Mouse (Mus musculus): Measurements from ENCODE around the gene Nek1. TPM values are rescaled to one million over a fixed set of nuclear protein-coding genes. Genes with fewer than 3 reads are reported as not detected.

Nek1 gene
- polyA plus RNA-seq, 1 experiment from 2014 or later: 7.9 TPM

- H3K4me3 ChIP-seq (ENCODE audit: low read depth, low read length): no peak overlapping the region
- no peak overlapping the region for H3K4me2 ChIP-seq (ENCODE audit: low read depth, low read length)
- H3K4me1 ChIP-seq (ENCODE audit: control insufficient read depth, low read depth, low read length): no peaks in the 10 kb centered on the region
- H3K36me3 ChIP-seq (ENCODE audit: control insufficient read depth, insufficient read depth): no peaks in the 10 kb centered on the region
- H3K27me3 ChIP-seq (ENCODE audit: control insufficient read depth, insufficient read depth, low read depth, low read length): no peaks in the 10 kb centered on the region
- H3K9ac ChIP-seq (ENCODE audit: low read depth, low read length): no peak overlapping the region
- no peak for ATAC-seq (ENCODE audit: low read depth)
- WGBS (ENCODE audit: insufficient replicate concordance): 68% methylated on average over 4 of the region's 4 CpGs
- H3K9me3 ChIP-seq (replicated peaks; ENCODE audit: control insufficient read depth, low read length): no peaks in the 10 kb centered on the region
- no peak overlapping the region for H3K27ac ChIP-seq (ENCODE audit: low read length)
Measured at GRCm38 (mm10) chr8:61111940-61112339, 118.9 kb downstream of the Nek1 start.

GRCm38 (mm10) chr8:61121631-61122030 lies 128.6 kb downstream of the Nek1 start:
- Histone ChIP-seq H3K4me2 (ENCODE audit: low read depth, low read length) (no peak overlapping the region), H3K9me3 (replicated peaks; ENCODE audit: control insufficient read depth, low read length) (no peaks in the 10 kb centered on the region), H3K27me3 (ENCODE audit: control insufficient read depth, insufficient read depth, low read depth, low read length) (no peaks in the 10 kb centered on the region), H3K4me1 (ENCODE audit: control insufficient read depth, low read depth, low read length) (no peaks in the 10 kb centered on the region), H3K36me3 (ENCODE audit: control insufficient read depth, insufficient read depth) (no peaks in the 10 kb centered on the region), H3K27ac (ENCODE audit: low read length) (no peak overlapping the region), H3K4me3 (ENCODE audit: low read depth, low read length) (no peak overlapping the region), H3K9ac (ENCODE audit: low read depth, low read length) (no peak overlapping the region)
- ATAC-seq (ENCODE audit: low read depth): no peak
- 79% methylated on average over 1 of the region's 1 CpGs for WGBS (ENCODE audit: insufficient replicate concordance)

- Histone ChIP-seq H3K4me1 (ENCODE audit: control insufficient read depth, low read depth, low read length) (no peaks in the 10 kb centered on the region), H3K9me3 (replicated peaks; ENCODE audit: control insufficient read depth, low read length) (no peaks in the 10 kb centered on the region), H3K36me3 (ENCODE audit: control insufficient read depth, insufficient read depth) (no peaks in the 10 kb centered on the region), H3K4me3 (ENCODE audit: low read depth, low read length) (no peak overlapping the region), H3K27ac (ENCODE audit: low read length) (no peak overlapping the region), H3K27me3 (ENCODE audit: control insufficient read depth, insufficient read depth, low read depth, low read length) (no peaks in the 10 kb centered on the region), H3K4me2 (ENCODE audit: low read depth, low read length) (no peak overlapping the region), H3K9ac (ENCODE audit: low read depth, low read length) (no peak overlapping the region)
- WGBS (ENCODE audit: insufficient replicate concordance): 47% methylated on average over 2 of the region's 2 CpGs
- no peak for ATAC-seq (ENCODE audit: low read depth)
Measured at GRCm38 (mm10) chr8:61127299-61127861, 134.4 kb downstream of the Nek1 start.

GRCm38 (mm10) chr8:61132561-61133134 lies 139.7 kb downstream of the Nek1 start:
- Histone ChIP-seq H3K9ac (ENCODE audit: low read depth, low read length) (no peak overlapping the region), H3K4me2 (ENCODE audit: low read depth, low read length) (no peak overlapping the region), H3K27ac (ENCODE audit: low read length) (no peak overlapping the region), H3K36me3 (ENCODE audit: control insufficient read depth, insufficient read depth) (no peaks in the 10 kb centered on the region), H3K4me1 (ENCODE audit: control insufficient read depth, low read depth, low read length) (no peaks in the 10 kb centered on the region), H3K9me3 (replicated peaks; ENCODE audit: control insufficient read depth, low read length) (no peaks in the 10 kb centered on the region), H3K27me3 (ENCODE audit: control insufficient read depth, insufficient read depth, low read depth, low read length) (no peaks in the 10 kb centered on the region), H3K4me3 (ENCODE audit: low read depth, low read length) (no peak overlapping the region)
- 68% methylated on average over 4 of the region's 4 CpGs for WGBS (ENCODE audit: insufficient replicate concordance)
- ATAC-seq (ENCODE audit: low read depth): no peak

- H3K9ac ChIP-seq (ENCODE audit: low read depth, low read length): no peak overlapping the region
- H3K27ac ChIP-seq (ENCODE audit: low read length): no peak overlapping the region
- H3K36me3 ChIP-seq (ENCODE audit: control insufficient read depth, insufficient read depth): no peaks in the 10 kb centered on the region
- H3K4me1 ChIP-seq (ENCODE audit: control insufficient read depth, low read depth, low read length): no peaks in the 10 kb centered on the region
- no peak overlapping the region for H3K4me3 ChIP-seq (ENCODE audit: low read depth, low read length)
- WGBS (ENCODE audit: insufficient replicate concordance): 58% methylated on average over 6 of the region's 6 CpGs
- H3K9me3 ChIP-seq (replicated peaks; ENCODE audit: control insufficient read depth, low read length): no peaks in the 10 kb centered on the region
- H3K4me2 ChIP-seq (ENCODE audit: low read depth, low read length): no peak overlapping the region
- ATAC-seq (ENCODE audit: low read depth): no peak
- H3K27me3 ChIP-seq (ENCODE audit: control insufficient read depth, insufficient read depth, low read depth, low read length): no peaks in the 10 kb centered on the region
Measured at GRCm38 (mm10) chr8:61141869-61142268, 148.9 kb downstream of the Nek1 start.

- Histone ChIP-seq H3K4me1 (ENCODE audit: control insufficient read depth, low read depth, low read length) (no peaks in the 10 kb centered on the region), H3K4me3 (ENCODE audit: low read depth, low read length) (no peak overlapping the region), H3K27ac (ENCODE audit: low read length) (no peak overlapping the region), H3K4me2 (ENCODE audit: low read depth, low read length) (no peak overlapping the region), H3K9me3 (replicated peaks; ENCODE audit: control insufficient read depth, low read length) (no peaks in the 10 kb centered on the region), H3K27me3 (ENCODE audit: control insufficient read depth, insufficient read depth, low read depth, low read length) (no peaks in the 10 kb centered on the region), H3K9ac (ENCODE audit: low read depth, low read length) (no peak overlapping the region), H3K36me3 (ENCODE audit: control insufficient read depth, insufficient read depth) (no peaks in the 10 kb centered on the region)
- ATAC-seq (ENCODE audit: low read depth): no peak
- 33% methylated on average over 3 of the region's 3 CpGs for WGBS (ENCODE audit: insufficient replicate concordance)
Measured at GRCm38 (mm10) chr8:61142302-61142701, 149.3 kb downstream of the Nek1 start.

- H3K36me3 ChIP-seq (ENCODE audit: control insufficient read depth, insufficient read depth): no peaks in the 10 kb centered on the region
- no peak overlapping the region for H3K27ac ChIP-seq (ENCODE audit: low read length)
- no peak overlapping the region for H3K4me3 ChIP-seq (ENCODE audit: low read depth, low read length)
- H3K9ac ChIP-seq (ENCODE audit: low read depth, low read length): no peak overlapping the region
- H3K4me2 ChIP-seq (ENCODE audit: low read depth, low read length): no peak overlapping the region
- H3K27me3 ChIP-seq (ENCODE audit: control insufficient read depth, insufficient read depth, low read depth, low read length): no peaks in the 10 kb centered on the region
- no peak for ATAC-seq (ENCODE audit: low read depth)
- H3K4me1 ChIP-seq (ENCODE audit: control insufficient read depth, low read depth, low read length): no peaks in the 10 kb centered on the region
- H3K9me3 ChIP-seq (replicated peaks; ENCODE audit: control insufficient read depth, low read length): no peaks in the 10 kb centered on the region
Measured at GRCm38 (mm10) chr8:61142845-61143244, 149.8 kb downstream of the Nek1 start.

- no peak overlapping the region for H3K4me3 ChIP-seq (ENCODE audit: low read depth, low read length)
- H3K4me1 ChIP-seq (ENCODE audit: control insufficient read depth, low read depth, low read length): no peaks in the 10 kb centered on the region
- 69% methylated on average over 5 of the region's 5 CpGs for WGBS (ENCODE audit: insufficient replicate concordance)
- H3K27ac ChIP-seq (ENCODE audit: low read length): no peak overlapping the region
- H3K27me3 ChIP-seq (ENCODE audit: control insufficient read depth, insufficient read depth, low read depth, low read length): no peaks in the 10 kb centered on the region
- no peak overlapping the region for H3K9ac ChIP-seq (ENCODE audit: low read depth, low read length)
- no peaks in the 10 kb centered on the region for H3K36me3 ChIP-seq (ENCODE audit: control insufficient read depth, insufficient read depth)
- H3K9me3 ChIP-seq (replicated peaks; ENCODE audit: control insufficient read depth, low read length): no peaks in the 10 kb centered on the region
- ATAC-seq (ENCODE audit: low read depth): no peak
- no peak overlapping the region for H3K4me2 ChIP-seq (ENCODE audit: low read depth, low read length)
Measured at GRCm38 (mm10) chr8:61148728-61149127, 155.7 kb downstream of the Nek1 start.

GRCm38 (mm10) chr8:61150596-61150995 lies 157.6 kb downstream of the Nek1 start:
- no peaks in the 10 kb centered on the region for H3K4me1 ChIP-seq (ENCODE audit: control insufficient read depth, low read depth, low read length)
- no peak for ATAC-seq (ENCODE audit: low read depth)
- 52% methylated on average over 4 of the region's 4 CpGs for WGBS (ENCODE audit: insufficient replicate concordance)
- H3K27me3 ChIP-seq (ENCODE audit: control insufficient read depth, insufficient read depth, low read depth, low read length): no peaks in the 10 kb centered on the region
- H3K4me3 ChIP-seq (ENCODE audit: low read depth, low read length): no peak overlapping the region
- H3K9ac ChIP-seq (ENCODE audit: low read depth, low read length): no peak overlapping the region
- no peaks in the 10 kb centered on the region for H3K9me3 ChIP-seq (replicated peaks; ENCODE audit: control insufficient read depth, low read length)
- no peaks in the 10 kb centered on the region for H3K36me3 ChIP-seq (ENCODE audit: control insufficient read depth, insufficient read depth)
- no peak overlapping the region for H3K27ac ChIP-seq (ENCODE audit: low read length)
- no peak overlapping the region for H3K4me2 ChIP-seq (ENCODE audit: low read depth, low read length)
